29 mouse cellular contexts compared by ENCODE assay signal in the genomic region with DNA sequence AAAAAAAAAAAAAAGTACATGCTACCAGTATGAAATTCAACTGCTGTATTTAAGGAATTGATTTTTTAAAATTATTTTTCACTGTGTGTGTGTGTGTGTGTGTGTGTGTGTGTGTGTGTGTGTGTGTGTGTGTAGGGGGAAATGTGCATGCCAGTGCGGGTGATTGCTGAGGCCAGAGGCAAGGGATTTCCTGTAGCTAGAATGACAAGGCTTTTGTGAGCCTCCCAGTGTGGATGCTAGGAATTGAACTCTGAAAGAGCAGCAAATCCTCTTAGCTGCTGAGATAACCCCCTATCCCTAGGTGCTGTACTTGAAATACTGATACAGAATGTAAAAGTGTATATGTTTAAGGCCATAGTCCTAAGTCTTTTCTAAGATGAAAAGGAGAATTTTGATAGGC. TPM values are rescaled to one million over a fixed set of nuclear protein-coding genes. Genes with fewer than 3 reads are reported as not detected.
DNase-seq lines count a peak whose midpoint lies in the region; ATAC-seq and TF ChIP-seq lines count a peak whose summit lies in the region.
"Had no signal": no experiment of that assay in that cellular context is flagged by ENCODE, and none has a peak within 500 bp of the region (broad histone marks: within the 10 kb centered on the region; RNA-seq: fewer than 3 reads in every experiment).

No protein-coding gene starts in this region.

- 29% methylated on average over 1 of the region's 1 CpGs for WGBS in cerebellum, adult 2 months
- WGBS in midbrain, embryonic 14.5 days = 22% methylated on average over 1 of the region's 1 CpGs
- 40% methylated on average over 1 of the region's 1 CpGs for WGBS in midbrain, embryonic 11.5 days

- no peak overlapping the region for H3K9ac ChIP-seq in midbrain, embryonic 14.5 days (replicated peaks; ENCODE audit: low read length)
- no peak overlapping the region for H3K9ac ChIP-seq in midbrain, embryonic 11.5 days (ENCODE audit: low read length)
- H3K9ac ChIP-seq: forebrain, embryonic 15.5 days; limb, embryonic 15.5 days; liver, embryonic 14.5 days; lung, embryonic 14.5 days; neural tube, embryonic 15.5 days had no signal

- peak; percentile 31 to 37 for DNase-seq in cerebellum, adult 2 months
- no peak for DNase-seq in cerebellum, postnatal 4 days (ENCODE audit: low spot score in 2 of 2)
- peak; percentile 35 for DNase-seq in midbrain, embryonic 14.5 days
- no peak for DNase-seq in midbrain, embryonic 11.5 days (ENCODE audit: low spot score, missing footprints)
- peak; percentile 28 to 42 for DNase-seq in cerebellum, postnatal 14 days
- peak; percentile 16 for DNase-seq in retina, postnatal 1 day
- DNase-seq in kidney, postnatal 25 days = no peak
- no peak for DNase-seq in ovary, adult 18-20 months (ENCODE audit: low spot score)
- DNase-seq: gastrocnemius, postnatal 14 days; heart, adult 11 months; kidney, postnatal 4 days; left cerebral cortex, postnatal 4 days; lung, embryonic 14.5 days; right cerebral cortex, postnatal 25 days; spleen, adult 18-20 months had no signal

- H3K27ac ChIP-seq in cerebellum, adult 2 months (ENCODE audit: insufficient read depth, low read length) = peak overlapping the region; percentile 91
- no peak overlapping the region for H3K27ac ChIP-seq in midbrain, embryonic 14.5 days (replicated peaks; ENCODE audit: low read depth, low read length)
- H3K27ac ChIP-seq in midbrain, embryonic 11.5 days (ENCODE audit: low read depth, low read length) = no peak overlapping the region
- H3K27ac ChIP-seq: embryonic facial prominence, embryonic 10.5 days; forebrain, embryonic 15.5 days; limb, embryonic 15.5 days; liver, embryonic 14.5 days; neural tube, embryonic 15.5 days had no signal

- H3K4me2 ChIP-seq in midbrain, embryonic 14.5 days (ENCODE audit: low read length) = no peak overlapping the region
- H3K4me2 ChIP-seq in midbrain, embryonic 11.5 days = no peak overlapping the region
- H3K4me2 ChIP-seq: forebrain, embryonic 15.5 days; heart, embryonic 11.5 days; limb, embryonic 15.5 days; lung, embryonic 14.5 days; neural tube, embryonic 15.5 days had no signal

- H3K4me3 ChIP-seq in cerebellum, adult 2 months (replicated peaks; ENCODE audit: insufficient read depth, low read depth, low read length) = no peak overlapping the region
- no peak overlapping the region for H3K4me3 ChIP-seq in midbrain, embryonic 14.5 days (replicated peaks; ENCODE audit: low read depth, low read length)
- H3K4me3 ChIP-seq in midbrain, embryonic 11.5 days (ENCODE audit: low read depth, low read length) = no peak overlapping the region
- H3K4me3 ChIP-seq: embryonic facial prominence, embryonic 10.5 days; forebrain, embryonic 15.5 days; limb, embryonic 15.5 days; neural tube, embryonic 15.5 days had no signal

- H3K9me3 ChIP-seq in midbrain, embryonic 14.5 days (ENCODE audit: control insufficient read depth, low read length) = no peaks in the 10 kb centered on the region
- no peaks in the 10 kb centered on the region for H3K9me3 ChIP-seq in midbrain, embryonic 11.5 days (ENCODE audit: control insufficient read depth, low read length)
- H3K9me3 ChIP-seq: embryonic facial prominence, embryonic 10.5 days; forebrain, embryonic 15.5 days; limb, embryonic 15.5 days; megakaryocyte, embryonic 14.5 days; neural tube, embryonic 15.5 days had no signal

- no peaks in the 10 kb centered on the region for H3K27me3 ChIP-seq in cerebellum, adult 2 months (ENCODE audit: control insufficient read depth, insufficient read depth, low read length)
- no peaks in the 10 kb centered on the region for H3K27me3 ChIP-seq in midbrain, embryonic 14.5 days (ENCODE audit: control insufficient read depth, insufficient read depth, low read length)
- no peaks in the 10 kb centered on the region for H3K27me3 ChIP-seq in midbrain, embryonic 11.5 days (ENCODE audit: control insufficient read depth, insufficient read depth, low read length)
- H3K27me3 ChIP-seq: forebrain, embryonic 15.5 days; limb, embryonic 15.5 days; megakaryocyte, embryonic 14.5 days; neural tube, embryonic 15.5 days; Patski had no signal

- no peak for TF ChIP-seq CTCF in cerebellum, adult 2 months (IDR thresholded peaks at IDR 0.05; ENCODE audit: borderline replicate concordance, insufficient read depth, low read depth, low read length)

- no peak for ATAC-seq in midbrain, embryonic 14.5 days (ENCODE audit: low FRiP score, low TSS enrichment)
- ATAC-seq in midbrain, embryonic 11.5 days (ENCODE audit: low FRiP score) = no peak
- ATAC-seq: forebrain, embryonic 15.5 days; intestine, postnatal 0 days; Patski had no signal

- TF ChIP-seq POLR2A in cerebellum, adult 2 months (IDR thresholded peaks at IDR 0.05; ENCODE audit: borderline replicate concordance, insufficient read depth, low read length) = no peak

- H3K4me1 ChIP-seq in cerebellum, adult 2 months (ENCODE audit: control insufficient read depth, insufficient read depth, low read length) = peaks cover 12% of the 10 kb centered on the region
- H3K4me1 ChIP-seq in midbrain, embryonic 14.5 days (ENCODE audit: control insufficient read depth, insufficient read depth, low read length) = no peaks in the 10 kb centered on the region
- H3K4me1 ChIP-seq in midbrain, embryonic 11.5 days (ENCODE audit: control insufficient read depth, insufficient read depth, low read length) = no peaks in the 10 kb centered on the region
- H3K4me1 ChIP-seq: embryonic facial prominence, embryonic 10.5 days; forebrain, embryonic 15.5 days; limb, embryonic 15.5 days; neural tube, embryonic 15.5 days had no signal

- no peaks in the 10 kb centered on the region for H3K36me3 ChIP-seq in midbrain, embryonic 14.5 days (ENCODE audit: control insufficient read depth, insufficient read depth, low read length)
- H3K36me3 ChIP-seq in midbrain, embryonic 11.5 days (ENCODE audit: control insufficient read depth, insufficient read depth, low read length) = no peaks in the 10 kb centered on the region; the same call in 1 of the 2 replicates
- H3K36me3 ChIP-seq: forebrain, embryonic 15.5 days; limb, embryonic 15.5 days; neural tube, embryonic 15.5 days had no signal

RNA-seq across cellular contexts. Expression of a gene that starts 38.6 kb away (rescaled TPM):
- 0.25 TPM in 1 of 2 replicates, not detected in the other for polyA plus RNA-seq in cerebellum, adult 2 months (2012; rRNA removed)
- polyA plus RNA-seq in midbrain, embryonic 14.5 days (2014; fragmentation: Nextera tagmentation; extraction: Ambion mirVana) = not detected in 2 replicates
- 0.30 TPM in 1 of 2 replicates, not detected in the other for polyA plus RNA-seq in midbrain, embryonic 11.5 days (2014; fragmentation: Nextera tagmentation; extraction: Ambion mirVana)
- polyA plus RNA-seq: embryonic facial prominence, embryonic 10.5 days; forebrain, embryonic 15.5 days; heart, embryonic 11.5 days; heart, postnatal 0 days; hindbrain, embryonic 11.5 days; intestine, postnatal 0 days; kidney, embryonic 14.5 days; limb, embryonic 15.5 days; liver, embryonic 14.5 days; lung, embryonic 14.5 days; midbrain, embryonic 16.5 days; neural tube, embryonic 15.5 days; Patski; urinary bladder, adult 2 months had no signal

Comparison
In these comparisons a context has a peak if more than half of its experiments do, and no peak if none do; other contexts are left out.
1. DNase-seq: peak in cerebellum, adult 2 months (2 of 2), midbrain, embryonic 14.5 days (single experiment), cerebellum, postnatal 14 days (2 of 2) and retina, postnatal 1 day (single experiment); none in cerebellum, postnatal 4 days (0 of 2), midbrain, embryonic 11.5 days (single experiment), kidney, postnatal 25 days (0 of 2) and ovary, adult 18-20 months (single experiment).